Mouse (Mus musculus): Measurements from ENCODE around the gene Dgkz. TPM values are rescaled to one million over a fixed set of nuclear protein-coding genes. Genes with fewer than 3 reads are reported as not detected.

Gene Dgkz
- polyA plus RNA-seq, 1 experiment = 295 TPM

- WGBS = 84% methylated on average over 3 of the region's 3 CpGs
- peaks cover 7% of the 10 kb centered on the region for H3K4me1 ChIP-seq (ENCODE audit: control insufficient read depth, insufficient read depth, insufficient read length, low read length)
- H3K27ac ChIP-seq (ENCODE audit: insufficient read depth, low read depth, low read length) = no peak overlapping the region
- H3K27me3 ChIP-seq (ENCODE audit: control insufficient read depth, insufficient read depth, low read length) = no peaks in the 10 kb centered on the region
- no peak overlapping the region for H3K4me3 ChIP-seq (ENCODE audit: low read depth, low read length)
- TF ChIP-seq CTCF (IDR thresholded peaks at IDR 0.05; ENCODE audit: extremely low read depth, insufficient read length, insufficient replicate concordance, low read depth, low read length) = no peak
- TF ChIP-seq POLR2A (IDR thresholded peaks at IDR 0.05; ENCODE audit: low read depth, low read length) = no peak
- no peaks in the 10 kb centered on the region for H3K36me3 ChIP-seq (ENCODE audit: control insufficient read depth, insufficient read depth, low read length)
These were observed 17.7 kb upstream of the Dgkz start for GRCm38 (mm10) chr2:91993409-91993808.

DNA sequence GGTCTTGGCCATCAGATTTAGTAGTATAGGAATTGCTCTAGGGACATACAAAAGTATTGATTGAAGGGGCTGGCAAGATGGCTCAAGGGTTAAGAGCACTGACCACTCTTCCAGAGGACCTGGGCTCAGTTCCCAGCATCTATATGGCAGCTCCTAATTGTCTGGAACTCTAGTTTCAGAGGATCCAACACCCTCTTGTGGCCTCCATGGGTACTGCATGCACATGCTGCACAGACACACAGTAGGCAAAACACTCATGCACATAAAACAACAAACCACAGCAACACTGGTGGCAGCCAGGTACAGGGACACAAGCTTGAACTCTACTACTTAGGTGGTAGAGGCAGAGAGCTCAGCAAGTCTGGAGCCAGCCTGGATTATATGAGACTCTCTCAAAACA lies 14.1 kb upstream of the Dgkz start:
- TF ChIP-seq POLR2A (IDR thresholded peaks at IDR 0.05; ENCODE audit: low read depth, low read length) (no peak), CTCF (IDR thresholded peaks at IDR 0.05; ENCODE audit: extremely low read depth, insufficient read length, insufficient replicate concordance, low read depth, low read length) (peak; percentile 41; the same call in 1 of the 2 replicates)
- Histone ChIP-seq H3K27me3 (ENCODE audit: control insufficient read depth, insufficient read depth, low read length) (no peaks in the 10 kb centered on the region), H3K27ac (ENCODE audit: insufficient read depth, low read depth, low read length) (no peak overlapping the region), H3K4me3 (ENCODE audit: low read depth, low read length) (no peak overlapping the region), H3K4me1 (ENCODE audit: control insufficient read depth, insufficient read depth, insufficient read length, low read length) (peaks cover 6% of the 10 kb centered on the region; the same call in 1 of the 2 replicates), H3K36me3 (ENCODE audit: control insufficient read depth, insufficient read depth, low read length) (no peaks in the 10 kb centered on the region)

DNA sequence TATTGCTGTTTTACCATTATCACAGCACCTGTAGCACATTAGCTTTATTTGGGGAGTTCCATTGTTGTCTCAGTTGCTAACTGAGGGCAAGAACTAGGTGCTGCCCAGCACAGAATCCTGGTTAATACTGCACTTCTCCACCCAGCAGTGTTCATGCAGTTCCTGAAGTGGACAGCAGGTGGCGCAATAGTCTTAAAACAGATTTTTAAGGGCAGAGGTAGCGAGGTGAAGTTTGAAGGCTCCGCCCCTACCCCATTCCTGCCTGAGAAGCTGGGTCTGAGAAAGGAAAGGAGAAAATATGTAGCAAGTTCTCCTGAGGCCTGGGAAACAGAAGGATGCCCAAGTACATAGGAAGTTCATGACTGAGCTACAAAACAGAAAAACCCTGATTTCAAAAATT lies 11.9 kb upstream of the Dgkz start:
- WGBS = 6% methylated on average over 3 of the region's 3 CpGs
- Histone ChIP-seq H3K27ac (ENCODE audit: insufficient read depth, low read depth, low read length) (no peak overlapping the region), H3K36me3 (ENCODE audit: control insufficient read depth, insufficient read depth, low read length) (no peaks in the 10 kb centered on the region; the same call in 1 of the 2 replicates), H3K27me3 (ENCODE audit: control insufficient read depth, insufficient read depth, low read length) (no peaks in the 10 kb centered on the region), H3K4me1 (ENCODE audit: control insufficient read depth, insufficient read depth, insufficient read length, low read length) (peaks cover 11% of the 10 kb centered on the region; the same call in 1 of the 2 replicates), H3K4me3 (ENCODE audit: low read depth, low read length) (no peak overlapping the region)
- peak; percentile 91; the same call in 1 of the 2 replicates for TF ChIP-seq CTCF (IDR thresholded peaks at IDR 0.05; ENCODE audit: extremely low read depth, insufficient read length, insufficient replicate concordance, low read depth, low read length)
- no peak for TF ChIP-seq POLR2A (IDR thresholded peaks at IDR 0.05; ENCODE audit: low read depth, low read length)

- Histone ChIP-seq H3K4me1 (ENCODE audit: control insufficient read depth, insufficient read depth, insufficient read length, low read length) (peaks cover 11% of the 10 kb centered on the region; the same call in 1 of the 2 replicates), H3K27ac (ENCODE audit: insufficient read depth, low read depth, low read length) (no peak overlapping the region), H3K36me3 (ENCODE audit: control insufficient read depth, insufficient read depth, low read length) (no peaks in the 10 kb centered on the region; the same call in 1 of the 2 replicates), H3K27me3 (ENCODE audit: control insufficient read depth, insufficient read depth, low read length) (no peaks in the 10 kb centered on the region), H3K4me3 (ENCODE audit: low read depth, low read length) (no peak overlapping the region)
- TF ChIP-seq POLR2A (IDR thresholded peaks at IDR 0.05; ENCODE audit: low read depth, low read length) (no peak), CTCF (IDR thresholded peaks at IDR 0.05; ENCODE audit: extremely low read depth, insufficient read length, insufficient replicate concordance, low read depth, low read length) (no peak)
- WGBS = 12% methylated on average over 5 of the region's 5 CpGs
These were observed 10.4 kb upstream of the Dgkz start for GRCm38 (mm10) chr2:91986071-91986470.

DNA sequence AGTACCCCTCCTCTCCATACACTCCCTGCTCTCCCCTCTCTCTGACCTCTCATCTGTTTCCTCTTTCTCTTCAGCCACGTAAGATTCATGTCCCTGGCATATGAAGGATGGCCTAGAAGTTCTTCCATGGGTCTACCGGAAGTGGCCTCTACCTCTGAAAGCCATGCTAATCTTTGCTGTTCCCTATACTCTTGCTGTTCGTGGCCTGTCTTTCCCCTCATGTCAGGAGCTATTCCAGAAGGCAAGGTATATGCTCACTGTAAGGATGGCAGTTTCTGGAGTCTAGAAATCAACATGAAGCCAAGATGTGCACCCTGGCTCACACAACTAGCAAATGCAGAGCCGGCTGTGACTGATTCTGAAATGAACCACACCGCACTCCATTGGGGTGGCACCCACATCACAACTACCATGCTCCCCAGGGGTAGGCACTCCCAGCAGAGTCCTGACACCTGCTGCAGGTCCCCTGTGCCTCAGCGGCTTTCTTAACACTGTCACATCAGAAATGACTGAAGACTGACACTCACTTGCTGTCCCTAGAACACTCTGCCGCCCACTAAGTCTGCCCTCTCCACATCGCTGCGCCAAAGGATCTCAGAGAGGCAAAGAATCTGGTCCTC lies 9.4 kb upstream of the Dgkz start:
- TF ChIP-seq CTCF (IDR thresholded peaks at IDR 0.05; ENCODE audit: extremely low read depth, insufficient read length, insufficient replicate concordance, low read depth, low read length) (no peak), POLR2A (IDR thresholded peaks at IDR 0.05; ENCODE audit: low read depth, low read length) (no peak)
- no peaks in the 10 kb centered on the region; the same call in 1 of the 2 replicates for H3K36me3 ChIP-seq (ENCODE audit: control insufficient read depth, insufficient read depth, low read length)
- H3K4me1 ChIP-seq (ENCODE audit: control insufficient read depth, insufficient read depth, insufficient read length, low read length) = peaks cover 11% of the 10 kb centered on the region; the same call in 1 of the 2 replicates
- H3K4me3 ChIP-seq (ENCODE audit: low read depth, low read length) = no peak overlapping the region
- H3K27me3 ChIP-seq (ENCODE audit: control insufficient read depth, insufficient read depth, low read length) = no peaks in the 10 kb centered on the region
- H3K27ac ChIP-seq (ENCODE audit: insufficient read depth, low read depth, low read length) = peak overlapping the region; percentile 70
- WGBS = 51% methylated on average over 9 of the region's 9 CpGs

DNA sequence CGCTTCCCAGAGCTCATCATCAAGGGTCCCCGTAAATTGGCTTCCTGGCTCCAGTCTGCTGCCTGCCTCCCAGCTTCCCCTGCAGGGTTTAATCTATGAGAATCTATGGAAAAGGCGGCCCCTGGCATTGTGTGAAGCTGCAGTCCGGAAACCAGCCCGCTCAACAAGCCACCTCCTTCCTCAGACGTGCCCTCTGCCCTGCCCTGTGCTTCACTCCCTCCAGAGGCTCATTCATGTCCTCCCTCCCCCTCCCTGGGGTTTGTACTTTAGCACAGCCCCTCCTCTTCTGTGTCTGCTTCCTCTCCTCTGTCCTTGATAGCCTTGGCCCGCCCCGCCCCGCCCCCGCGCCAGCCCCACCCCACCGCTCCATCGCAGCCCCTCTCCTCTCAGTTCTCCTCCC lies 8.8 kb upstream of the Dgkz start:
- Histone ChIP-seq H3K27ac (ENCODE audit: insufficient read depth, low read depth, low read length) (peak overlapping the region; percentile 72), H3K4me1 (ENCODE audit: control insufficient read depth, insufficient read depth, insufficient read length, low read length) (peaks cover 11% of the 10 kb centered on the region; the same call in 1 of the 2 replicates), H3K27me3 (ENCODE audit: control insufficient read depth, insufficient read depth, low read length) (no peaks in the 10 kb centered on the region), H3K4me3 (ENCODE audit: low read depth, low read length) (peak overlapping the region; percentile 43), H3K36me3 (ENCODE audit: control insufficient read depth, insufficient read depth, low read length) (no peaks in the 10 kb centered on the region; the same call in 1 of the 2 replicates)
- WGBS = 1% methylated on average over 11 of the region's 13 CpGs
- TF ChIP-seq CTCF (IDR thresholded peaks at IDR 0.05; ENCODE audit: extremely low read depth, insufficient read length, insufficient replicate concordance, low read depth, low read length) = no peak
- peak; percentile 52; the same call in 1 of the 2 replicates for TF ChIP-seq POLR2A (IDR thresholded peaks at IDR 0.05; ENCODE audit: low read depth, low read length)

DNA sequence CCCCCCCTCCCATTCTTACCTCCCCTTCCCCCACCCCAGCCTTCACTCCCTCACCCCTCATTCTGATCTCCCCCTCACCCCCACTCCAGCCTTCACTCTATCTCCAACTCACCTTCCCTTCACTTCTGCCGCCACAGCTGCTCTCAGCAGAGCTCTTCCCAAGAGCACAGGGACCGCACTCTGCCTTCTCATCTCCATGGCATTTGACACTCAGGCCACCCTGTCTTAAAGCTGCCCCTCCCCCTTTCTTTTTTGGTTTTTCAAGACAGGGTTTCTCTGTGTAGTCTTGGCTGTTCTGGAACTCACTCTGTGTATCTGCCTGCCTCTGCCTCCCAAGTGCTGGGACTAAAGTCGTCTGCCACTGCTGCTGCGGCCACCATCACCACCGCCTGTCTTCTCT lies 5.2 kb upstream of the Dgkz start:
- 83% methylated on average over 5 of the region's 5 CpGs for WGBS
- H3K36me3 ChIP-seq (ENCODE audit: control insufficient read depth, insufficient read depth, low read length) = no peaks in the 10 kb centered on the region; the same call in 1 of the 2 replicates
- peaks cover 15% of the 10 kb centered on the region for H3K4me1 ChIP-seq (ENCODE audit: control insufficient read depth, insufficient read depth, insufficient read length, low read length)
- no peak for TF ChIP-seq POLR2A (IDR thresholded peaks at IDR 0.05; ENCODE audit: low read depth, low read length)
- no peak for TF ChIP-seq CTCF (IDR thresholded peaks at IDR 0.05; ENCODE audit: extremely low read depth, insufficient read length, insufficient replicate concordance, low read depth, low read length)
- no peak overlapping the region for H3K4me3 ChIP-seq (ENCODE audit: low read depth, low read length)
- H3K27ac ChIP-seq (ENCODE audit: insufficient read depth, low read depth, low read length) = no peak overlapping the region
- peaks cover 7% of the 10 kb centered on the region for H3K27me3 ChIP-seq (ENCODE audit: control insufficient read depth, insufficient read depth, low read length)

Data from small intestine, adult 2 months (tissue).